Mouse (Mus musculus): ENCODE results near the gene Sytl3. TPM values are rescaled to one million over a fixed set of nuclear protein-coding genes. Genes with fewer than 3 reads are reported as not detected.

Gene Sytl3
- polyA plus RNA-seq, 1 experiment from 2014 or later, result 0.47 TPM

Other genes starting within 250 kb of the Sytl3 start
- 613 and 620 TPM in 2 replicates for gene Dynlt1b, start 229.0 kb upstream of the Sytl3 start, polyA plus RNA-seq (2014; fragmentation: Nextera tagmentation; extraction: Ambion mirVana)
- gene Dynlt1c, start 57.4 kb upstream of the Sytl3 start, polyA plus RNA-seq (2014; fragmentation: Nextera tagmentation; extraction: Ambion mirVana), result 36.1 and 44.8 TPM in 2 replicates
- 323 and 326 TPM in 2 replicates for gene Dynlt1f, start 3.2 kb upstream of the Sytl3 start, polyA plus RNA-seq (2014; fragmentation: Nextera tagmentation; extraction: Ambion mirVana)
- 159 and 176 TPM in 2 replicates for gene Ezr, start 123.7 kb downstream of the Sytl3 start, polyA plus RNA-seq (2014; fragmentation: Nextera tagmentation; extraction: Ambion mirVana)